Mouse (Mus musculus) forebrain, embryonic 12.5 days (tissue): ENCODE measurements at regions not wholly inside any gene's neighbourhood (a gene's known extent, or its start where the extent isn't known, plus 50 kb on each side); places are given as distances from the start of the nearest gene placed in this dataset.

Source experiments
- ATAC-seq: fragments of 200-750 bp; cut with Nextera tagmentation; 2 replicates; pipeline ENCODE4 v1.8.0; 2017; ENCODE audit warnings: moderate TSS enrichment; ENCODE audit not compliant: low FRiP score
- H3K27ac ChIP-seq: fragments of 300-500 bp; sonication (generic); 2 replicates; pipeline ENCODE4 v1.5.1; 2016; ENCODE audit warnings: mild to moderate bottlenecking
- H3K27me3 ChIP-seq: fragments of 300-500 bp; sonication (generic); 2 replicates; pipeline ENCODE4 v1.6.1; 2016; ENCODE audit warnings: mild to moderate bottlenecking
- H3K36me3 ChIP-seq: fragments of 300-500 bp; sonication (generic); replicated peaks from 2 replicates; pipeline ENCODE4 v1.6.1; 2016; ENCODE audit warnings: mild to moderate bottlenecking
- H3K4me1 ChIP-seq: fragments of 300-500 bp; sonication (generic); 2 replicates; pipeline ENCODE4 v1.6.1; 2016
- H3K4me2 ChIP-seq: fragments of 300-500 bp; sonication (generic); 2 replicates; pipeline ENCODE4 v1.6.1; 2016; ENCODE audit warnings: mild to moderate bottlenecking, moderate library complexity
- H3K4me3 ChIP-seq: fragments of 300-500 bp; sonication (generic); replicated peaks from 2 replicates; pipeline ENCODE4 v1.5.1; 2016; ENCODE audit warnings: mild to moderate bottlenecking
- H3K9ac ChIP-seq: fragments of 300-500 bp; sonication (generic); 2 replicates; pipeline ENCODE4 v1.6.1; 2016; ENCODE audit warnings: mild to moderate bottlenecking
- H3K9me3 ChIP-seq: fragments of 300-500 bp; sonication (generic); 2 replicates; pipeline ENCODE4 v1.6.1; 2016
- WGBS: fragments of 180-500 bp; shearing (Covaris S2); methylation state at CpG from one replicate; pipeline ENCODE4 v1.1.7; 2016; 5-methylcytosine and 5-hydroxymethylcytosine counted together

- Histone ChIP-seq H3K4me1 (peaks cover 2% of the 10 kb centered on the region; the same call in 1 of the 2 replicates), H3K9ac (no peak overlapping the region), H3K36me3 (no peaks in the 10 kb centered on the region), H3K4me3 (no peak overlapping the region), H3K9me3 (no peaks in the 10 kb centered on the region), H3K27me3 (peaks cover 5% of the 10 kb centered on the region), H3K27ac (no peak overlapping the region), H3K4me2 (no peak overlapping the region)
- peak; percentile 85 for ATAC-seq
- WGBS: 38% methylated on average over 2 of the region's 2 CpGs
Observed at GRCm38 (mm10) chr11:18164025-18164423, 210.3 kb upstream of the Etaa1 start.

GRCm38 (mm10) chr11:18163156-18164024, 209.7 kb upstream of the Etaa1 start:
- Histone ChIP-seq H3K27ac (no peak overlapping the region), H3K9ac (no peak overlapping the region), H3K4me2 (no peak overlapping the region), H3K27me3 (no peaks in the 10 kb centered on the region; the same call in 1 of the 2 replicates), H3K9me3 (no peaks in the 10 kb centered on the region), H3K4me3 (no peak overlapping the region), H3K36me3 (no peaks in the 10 kb centered on the region), H3K4me1 (peaks cover 2% of the 10 kb centered on the region; the same call in 1 of the 2 replicates)
- peak; percentile 83 for ATAC-seq
- WGBS: 63% methylated on average over 5 of the region's 5 CpGs

- Histone ChIP-seq H3K4me3 (no peak overlapping the region), H3K4me2 (no peak overlapping the region), H3K36me3 (no peaks in the 10 kb centered on the region), H3K4me1 (peaks cover 7% of the 10 kb centered on the region; the same call in 1 of the 2 replicates), H3K27me3 (no peaks in the 10 kb centered on the region), H3K9me3 (no peaks in the 10 kb centered on the region), H3K9ac (no peak overlapping the region), H3K27ac (no peak overlapping the region)
- 71% methylated on average over 4 of the region's 4 CpGs for WGBS
- ATAC-seq: no peak; the same call in 1 of the 2 replicates
Observed at GRCm38 (mm10) chr11:18156506-18156905, 202.8 kb upstream of the Etaa1 start.

GRCm38 (mm10) chr11:18151788-18152563, 198.3 kb upstream of the Etaa1 start:
- Histone ChIP-seq H3K9ac (no peak overlapping the region), H3K27me3 (no peaks in the 10 kb centered on the region), H3K4me2 (no peak overlapping the region), H3K9me3 (no peaks in the 10 kb centered on the region), H3K27ac (no peak overlapping the region), H3K4me1 (peaks cover 7% of the 10 kb centered on the region; the same call in 1 of the 2 replicates), H3K36me3 (no peaks in the 10 kb centered on the region), H3K4me3 (no peak overlapping the region)
- ATAC-seq: peak; percentile 85
- WGBS: 36% methylated on average over 6 of the region's 6 CpGs

- H3K9me3 ChIP-seq: no peaks in the 10 kb centered on the region
- H3K9ac ChIP-seq: no peak overlapping the region
- H3K27ac ChIP-seq: no peak overlapping the region
- no peaks in the 10 kb centered on the region for H3K36me3 ChIP-seq
- no peak overlapping the region for H3K4me2 ChIP-seq
- H3K4me3 ChIP-seq: no peak overlapping the region
- H3K27me3 ChIP-seq: no peaks in the 10 kb centered on the region
- no peak for ATAC-seq
- 78% methylated on average over 4 of the region's 4 CpGs for WGBS
- peaks cover 7% of the 10 kb centered on the region; the same call in 1 of the 2 replicates for H3K4me1 ChIP-seq
Observed at GRCm38 (mm10) chr11:18151369-18151768, 197.7 kb upstream of the Etaa1 start.

- peak; percentile 58; the same call in 1 of the 2 replicates for ATAC-seq
- Histone ChIP-seq H3K4me3 (no peak overlapping the region), H3K36me3 (no peaks in the 10 kb centered on the region), H3K27me3 (no peaks in the 10 kb centered on the region), H3K9me3 (no peaks in the 10 kb centered on the region), H3K27ac (no peak overlapping the region), H3K9ac (no peak overlapping the region), H3K4me1 (no peaks in the 10 kb centered on the region), H3K4me2 (no peak overlapping the region)
- WGBS: 58% methylated on average over 5 of the region's 5 CpGs
Observed at GRCm38 (mm10) chr11:18127488-18127887, 173.8 kb upstream of the Etaa1 start.

GRCm38 (mm10) chr11:18123031-18123430, 169.4 kb upstream of the Etaa1 start:
- H3K4me3 ChIP-seq: no peak overlapping the region
- no peaks in the 10 kb centered on the region for H3K9me3 ChIP-seq
- 90% methylated on average over 6 of the region's 6 CpGs for WGBS
- H3K4me1 ChIP-seq: no peaks in the 10 kb centered on the region
- H3K9ac ChIP-seq: no peak overlapping the region
- H3K36me3 ChIP-seq: no peaks in the 10 kb centered on the region
- no peak for ATAC-seq
- no peak overlapping the region for H3K4me2 ChIP-seq
- H3K27me3 ChIP-seq: no peaks in the 10 kb centered on the region
- no peak overlapping the region for H3K27ac ChIP-seq

GRCm38 (mm10) chr11:18122616-18123015, 168.9 kb upstream of the Etaa1 start:
- no peaks in the 10 kb centered on the region for H3K27me3 ChIP-seq
- H3K4me3 ChIP-seq: no peak overlapping the region
- H3K36me3 ChIP-seq: no peaks in the 10 kb centered on the region
- H3K4me1 ChIP-seq: no peaks in the 10 kb centered on the region
- H3K9ac ChIP-seq: no peak overlapping the region
- ATAC-seq: no peak
- H3K27ac ChIP-seq: no peak overlapping the region
- no peak overlapping the region for H3K4me2 ChIP-seq
- 72% methylated on average over 2 of the region's 2 CpGs for WGBS
- H3K9me3 ChIP-seq: no peaks in the 10 kb centered on the region

- ATAC-seq: no peak
- H3K36me3 ChIP-seq: no peaks in the 10 kb centered on the region
- H3K4me3 ChIP-seq: no peak overlapping the region
- WGBS: 85% methylated on average over 9 of the region's 9 CpGs
- no peak overlapping the region for H3K9ac ChIP-seq
- no peak overlapping the region for H3K4me2 ChIP-seq
- no peaks in the 10 kb centered on the region for H3K27me3 ChIP-seq
- no peak overlapping the region for H3K27ac ChIP-seq
- H3K9me3 ChIP-seq: no peaks in the 10 kb centered on the region
- no peaks in the 10 kb centered on the region for H3K4me1 ChIP-seq
Observed at GRCm38 (mm10) chr11:18115693-18116450, 162.2 kb upstream of the Etaa1 start.

- no peaks in the 10 kb centered on the region for H3K36me3 ChIP-seq
Observed at GRCm38 (mm10) chr11:18102841-18103240, 149.2 kb upstream of the Etaa1 start.

GRCm38 (mm10) chr11:18075840-18076435, 122.3 kb upstream of the Etaa1 start:
- H3K4me2 ChIP-seq: no peak overlapping the region
- no peak overlapping the region for H3K4me3 ChIP-seq
- 81% methylated on average over 4 of the region's 4 CpGs for WGBS
- ATAC-seq: no peak
- H3K9me3 ChIP-seq: no peaks in the 10 kb centered on the region
- H3K9ac ChIP-seq: no peak overlapping the region
- H3K27me3 ChIP-seq: no peaks in the 10 kb centered on the region
- no peak overlapping the region for H3K27ac ChIP-seq
- H3K36me3 ChIP-seq: no peaks in the 10 kb centered on the region
- H3K4me1 ChIP-seq: no peaks in the 10 kb centered on the region

More at GRCm38 (mm10) chr11:18102841-18103240, 149.2 kb upstream of the Etaa1 start:
- H3K4me2 ChIP-seq: no peak overlapping the region
- no peak overlapping the region for H3K27ac ChIP-seq
- H3K4me1 ChIP-seq: no peaks in the 10 kb centered on the region
- no peak overlapping the region for H3K4me3 ChIP-seq
- H3K9me3 ChIP-seq: no peaks in the 10 kb centered on the region
- H3K27me3 ChIP-seq: no peaks in the 10 kb centered on the region
- ATAC-seq: no peak
- H3K9ac ChIP-seq: no peak overlapping the region
- WGBS: 95% methylated on average over 3 of the region's 3 CpGs
